Mouse (Mus musculus) T-helper 17 cell (primary cell): Measurements from ENCODE around the gene Vezt.

ENCODE experiments used
- in situ Hi-C, 2 experiments: fragments of 300-600 bp; cut with MboI, MseI; formaldehyde crosslinking; loops; 1 replicate in 1 of 2; 2 replicates in 1 of 2; pipeline ENCODE4 v1.15.1; 2025; ENCODE audit warnings: high pct_unique_total_duplicates in 2 of 2

The Vezt gene

GRCm38 (mm10) chr10:94035658-94036374, at the start of gene Vezt, which contains the start of gene Fgd6:
Gene Vezt, minus strand, starts transcription at chr10:94035817.
Gene Fgd6, plus strand, starts transcription at chr10:94036001.
- in situ Hi-C loops, result loop anchor here in 1 of 2 experiments (10.0 kb wide), 1 partner anchor 79 kb away; no protein-coding TSS in a partner anchor

GRCm38 (mm10) chr10:94082040-94082734, 46.6 kb upstream of the Vezt start:
- in situ Hi-C loops, result no loop called here

- in situ Hi-C loops, result no loop called here
These were observed 45.1 kb upstream of the Vezt start for GRCm38 (mm10) chr10:94080740-94081139.

- in situ Hi-C loops, result no loop called here
These were observed 41.6 kb upstream of the Vezt start for GRCm38 (mm10) chr10:94076966-94077825.

GRCm38 (mm10) chr10:94072916-94073465, 37.4 kb upstream of the Vezt start:
- in situ Hi-C loops, result no loop called here

GRCm38 (mm10) chr10:94072261-94072915, 36.8 kb upstream of the Vezt start:
- in situ Hi-C loops, result no loop called here

GRCm38 (mm10) chr10:94071641-94072040, 36.0 kb upstream of the Vezt start:
- in situ Hi-C loops, result no loop called here

- in situ Hi-C loops, result loop anchor here in 1 of 2 experiments (5.0 kb wide), 1 partner anchor 46 kb away; no protein-coding TSS in a partner anchor
These were observed 33.1 kb upstream of the Vezt start for GRCm38 (mm10) chr10:94068701-94069100.

GRCm38 (mm10) chr10:94066896-94067295, 31.3 kb upstream of the Vezt start:
- in situ Hi-C loops, result loop anchor here in 1 of 2 experiments (5.0 kb wide), 1 partner anchor 45 kb away; no protein-coding TSS in a partner anchor

- in situ Hi-C loops, result no loop called here
These were observed 26.7 kb upstream of the Vezt start for GRCm38 (mm10) chr10:94062357-94062756.

GRCm38 (mm10) chr10:94060190-94060589, 24.6 kb upstream of the Vezt start:
- in situ Hi-C loops, result no loop called here

GRCm38 (mm10) chr10:94059618-94060055, 24.0 kb upstream of the Vezt start:
- in situ Hi-C loops, result no loop called here

- in situ Hi-C loops, result no loop called here
These were observed 20.9 kb upstream of the Vezt start for GRCm38 (mm10) chr10:94056487-94056886.

GRCm38 (mm10) chr10:94050736-94051135, 15.1 kb upstream of the Vezt start:
- in situ Hi-C loops, result no loop called here

- in situ Hi-C loops, result no loop called here
These were observed 13.5 kb upstream of the Vezt start for GRCm38 (mm10) chr10:94049121-94049520.

GRCm38 (mm10) chr10:94047845-94048559, 12.4 kb upstream of the Vezt start:
- in situ Hi-C loops, result no loop called here

GRCm38 (mm10) chr10:94047024-94047423, 11.4 kb upstream of the Vezt start:
- in situ Hi-C loops, result no loop called here

GRCm38 (mm10) chr10:94045301-94045700, 9.7 kb upstream of the Vezt start:
- in situ Hi-C loops, result no loop called here

GRCm38 (mm10) chr10:94043908-94044307, 8.3 kb upstream of the Vezt start:
- in situ Hi-C loops, result no loop called here
